Mouse (Mus musculus): Measurements from ENCODE around the gene Olfr965. TPM values are rescaled to one million over a fixed set of nuclear protein-coding genes. Genes with fewer than 3 reads are reported as not detected.
"Not testable (repeated sequence)": the region's sequence is repeated elsewhere in the genome, so short reads cannot be mapped to it uniquely, and the experiment has no call there.

Gene Olfr965
- total RNA-seq (2015; ENCODE audit: low replicate concordance) (not detected in 2 replicates), total RNA-seq (2017; ENCODE audit: low replicate concordance) (not detected in 2 replicates)

- no peak for ATAC-seq (replicated peaks; ENCODE audit: low FRiP score, poor library complexity, severe bottlenecking)
Measured at GRCm38 (mm10) chr9:39711053-39711452, at the start of gene Olfr965. TSS of gene Olfr965 (plus strand) at chr9:39711353.

GRCm38 (mm10) chr9:39666905-39667304 lies 44.2 kb upstream of the Olfr965 start, which contains the start of gene Olfr963:
TSS of gene Olfr963 (plus strand) at chr9:39667205.
- no peak for ATAC-seq (replicated peaks; ENCODE audit: low FRiP score, poor library complexity, severe bottlenecking)

GRCm38 (mm10) chr9:39669723-39670122 lies 41.4 kb upstream of the Olfr965 start:
- ATAC-seq (replicated peaks; ENCODE audit: low FRiP score, poor library complexity, severe bottlenecking) = no peak

- ATAC-seq (replicated peaks; ENCODE audit: low FRiP score, poor library complexity, severe bottlenecking) = no peak
Measured at GRCm38 (mm10) chr9:39674820-39675219, 36.3 kb upstream of the Olfr965 start.

GRCm38 (mm10) chr9:39678557-39678956 lies 32.6 kb upstream of the Olfr965 start:
- ATAC-seq (replicated peaks; ENCODE audit: low FRiP score, poor library complexity, severe bottlenecking) = no peak

- no peak for ATAC-seq (replicated peaks; ENCODE audit: low FRiP score, poor library complexity, severe bottlenecking)
Measured at GRCm38 (mm10) chr9:39679280-39679679, 31.9 kb upstream of the Olfr965 start.

GRCm38 (mm10) chr9:39701123-39701522 lies 10.0 kb upstream of the Olfr965 start:
- ATAC-seq (replicated peaks; ENCODE audit: low FRiP score, poor library complexity, severe bottlenecking) = not testable (repeated sequence)

GRCm38 (mm10) chr9:39707017-39707416 lies 4.1 kb upstream of the Olfr965 start, which contains the start of gene Olfr149:
TSS of gene Olfr149 (minus strand) at chr9:39707117.
- no peak for ATAC-seq (replicated peaks; ENCODE audit: low FRiP score, poor library complexity, severe bottlenecking)

- no peak for ATAC-seq (replicated peaks; ENCODE audit: low FRiP score, poor library complexity, severe bottlenecking)
Measured at GRCm38 (mm10) chr9:39708958-39709357, 2.2 kb upstream of the Olfr965 start.

GRCm38 (mm10) chr9:39730678-39731077 lies 19.5 kb downstream of the Olfr965 start, which contains the start of gene Olfr150:
TSS of gene Olfr150 (plus strand) at chr9:39730978.
- no peak for ATAC-seq (replicated peaks; ENCODE audit: low FRiP score, poor library complexity, severe bottlenecking)

- ATAC-seq (replicated peaks; ENCODE audit: low FRiP score, poor library complexity, severe bottlenecking) = no peak
Measured at GRCm38 (mm10) chr9:39740741-39741140, 29.6 kb downstream of the Olfr965 start.

GRCm38 (mm10) chr9:39745949-39746348 lies 34.8 kb downstream of the Olfr965 start, which contains the start of gene Olfr967:
TSS of gene Olfr967 (plus strand) at chr9:39746249.
- ATAC-seq (replicated peaks; ENCODE audit: low FRiP score, poor library complexity, severe bottlenecking) = no peak

GRCm38 (mm10) chr9:39746428-39746827 lies 35.3 kb downstream of the Olfr965 start:
- no peak for ATAC-seq (replicated peaks; ENCODE audit: low FRiP score, poor library complexity, severe bottlenecking)

Other genes with a start within 250 kb of the Olfr965 start
- not detected in 2 replicates for gene Olfr955, start 239.4 kb upstream of the Olfr965 start, total RNA-seq (2015; ENCODE audit: low replicate concordance)
- gene Olfr955, start 239.4 kb upstream of the Olfr965 start, total RNA-seq (2017; ENCODE audit: low replicate concordance) = not detected in 2 replicates
- gene Olfr44, start 217.4 kb upstream of the Olfr965 start, total RNA-seq (2015; ENCODE audit: low replicate concordance) = not detected in 2 replicates
- gene Olfr44, start 217.4 kb upstream of the Olfr965 start, total RNA-seq (2017; ENCODE audit: low replicate concordance) = not detected in 2 replicates
- gene Olfr957, start 195.5 kb upstream of the Olfr965 start, total RNA-seq (2015; ENCODE audit: low replicate concordance) = not detected in 2 replicates
- not detected in 2 replicates for gene Olfr957, start 195.5 kb upstream of the Olfr965 start, total RNA-seq (2017; ENCODE audit: low replicate concordance)
- not detected in 2 replicates for gene Olfr958, start 157.3 kb upstream of the Olfr965 start, total RNA-seq (2015; ENCODE audit: low replicate concordance)
- not detected in 2 replicates for gene Olfr958, start 157.3 kb upstream of the Olfr965 start, total RNA-seq (2017; ENCODE audit: low replicate concordance)
- gene Olfr959, start 135.8 kb upstream of the Olfr965 start, total RNA-seq (2015; ENCODE audit: low replicate concordance) = not detected in 2 replicates
- gene Olfr959, start 135.8 kb upstream of the Olfr965 start, total RNA-seq (2017; ENCODE audit: low replicate concordance) = not detected in 2 replicates
- not detected in 2 replicates for gene AW551984, start 107.0 kb upstream of the Olfr965 start, total RNA-seq (2015; ENCODE audit: low replicate concordance)
- not detected in 2 replicates for gene AW551984, start 107.0 kb upstream of the Olfr965 start, total RNA-seq (2017; ENCODE audit: low replicate concordance)
- not detected in 2 replicates for gene Olfr148, start 100.7 kb upstream of the Olfr965 start, total RNA-seq (2015; ENCODE audit: low replicate concordance)
- gene Olfr148, start 100.7 kb upstream of the Olfr965 start, total RNA-seq (2017; ENCODE audit: low replicate concordance) = not detected in 2 replicates
- not detected in 2 replicates for gene Olfr960, start 90.0 kb upstream of the Olfr965 start, total RNA-seq (2015; ENCODE audit: low replicate concordance)
- gene Olfr960, start 90.0 kb upstream of the Olfr965 start, total RNA-seq (2017; ENCODE audit: low replicate concordance) = not detected in 2 replicates
- not detected in 2 replicates for gene Olfr961, start 66.3 kb upstream of the Olfr965 start, total RNA-seq (2015; ENCODE audit: low replicate concordance)
- not detected in 2 replicates for gene Olfr961, start 66.3 kb upstream of the Olfr965 start, total RNA-seq (2017; ENCODE audit: low replicate concordance)
- not detected in 2 replicates for gene Olfr963, start 44.1 kb upstream of the Olfr965 start, total RNA-seq (2015; ENCODE audit: low replicate concordance)
- not detected in 2 replicates for gene Olfr963, start 44.1 kb upstream of the Olfr965 start, total RNA-seq (2017; ENCODE audit: low replicate concordance)
- gene Olfr149, start 4.2 kb upstream of the Olfr965 start, total RNA-seq (2015; ENCODE audit: low replicate concordance) = not detected in 2 replicates
- gene Olfr149, start 4.2 kb upstream of the Olfr965 start, total RNA-seq (2017; ENCODE audit: low replicate concordance) = not detected in 2 replicates
- gene Olfr150, start 19.6 kb downstream of the Olfr965 start, total RNA-seq (2015; ENCODE audit: low replicate concordance) = not detected in 2 replicates
- not detected in 2 replicates for gene Olfr150, start 19.6 kb downstream of the Olfr965 start, total RNA-seq (2017; ENCODE audit: low replicate concordance)
- gene Olfr967, start 34.9 kb downstream of the Olfr965 start, total RNA-seq (2015; ENCODE audit: low replicate concordance) = not detected in 2 replicates
- not detected in 2 replicates for gene Olfr967, start 34.9 kb downstream of the Olfr965 start, total RNA-seq (2017; ENCODE audit: low replicate concordance)
- not detected in 2 replicates for gene Olfr968, start 71.9 kb downstream of the Olfr965 start, total RNA-seq (2015; ENCODE audit: low replicate concordance)
- not detected in 2 replicates for gene Olfr968, start 71.9 kb downstream of the Olfr965 start, total RNA-seq (2017; ENCODE audit: low replicate concordance)
- gene Olfr969, start 79.6 kb downstream of the Olfr965 start, total RNA-seq (2015; ENCODE audit: low replicate concordance) = not detected in 2 replicates
- gene Olfr969, start 79.6 kb downstream of the Olfr965 start, total RNA-seq (2017; ENCODE audit: low replicate concordance) = not detected in 2 replicates
- not detected in 2 replicates for gene Olfr970, start 97.5 kb downstream of the Olfr965 start, total RNA-seq (2015; ENCODE audit: low replicate concordance)
- not detected in 2 replicates for gene Olfr970, start 97.5 kb downstream of the Olfr965 start, total RNA-seq (2017; ENCODE audit: low replicate concordance)
- gene Olfr971, start 125.5 kb downstream of the Olfr965 start, total RNA-seq (2015; ENCODE audit: low replicate concordance) = not detected in 2 replicates
- gene Olfr971, start 125.5 kb downstream of the Olfr965 start, total RNA-seq (2017; ENCODE audit: low replicate concordance) = not detected in 2 replicates
- gene Olfr972, start 155.1 kb downstream of the Olfr965 start, total RNA-seq (2015; ENCODE audit: low replicate concordance) = not detected in 2 replicates
- gene Olfr972, start 155.1 kb downstream of the Olfr965 start, total RNA-seq (2017; ENCODE audit: low replicate concordance) = not detected in 2 replicates
- gene Olfr229, start 196.0 kb downstream of the Olfr965 start, total RNA-seq (2015; ENCODE audit: low replicate concordance) = not detected in 2 replicates
- not detected in 2 replicates for gene Olfr229, start 196.0 kb downstream of the Olfr965 start, total RNA-seq (2017; ENCODE audit: low replicate concordance)
- gene Olfr974, start 226.1 kb downstream of the Olfr965 start, total RNA-seq (2015; ENCODE audit: low replicate concordance) = not detected in 2 replicates
- gene Olfr974, start 226.1 kb downstream of the Olfr965 start, total RNA-seq (2017; ENCODE audit: low replicate concordance) = not detected in 2 replicates
- gene Olfr975, start 240.7 kb downstream of the Olfr965 start, total RNA-seq (2015; ENCODE audit: low replicate concordance) = not detected in 2 replicates
- gene Olfr975, start 240.7 kb downstream of the Olfr965 start, total RNA-seq (2017; ENCODE audit: low replicate concordance) = not detected in 2 replicates
- gene Olfr976, start 249.8 kb downstream of the Olfr965 start, total RNA-seq (2015; ENCODE audit: low replicate concordance) = not detected in 2 replicates
- gene Olfr976, start 249.8 kb downstream of the Olfr965 start, total RNA-seq (2017; ENCODE audit: low replicate concordance) = not detected in 2 replicates